Mouse (Mus musculus): Measurements from ENCODE around the gene Npb. TPM values are rescaled to one million over a fixed set of nuclear protein-coding genes. Genes with fewer than 3 reads are reported as not detected.

Npb gene
- total RNA-seq, 1 experiment = 0.94 TPM

DNA sequence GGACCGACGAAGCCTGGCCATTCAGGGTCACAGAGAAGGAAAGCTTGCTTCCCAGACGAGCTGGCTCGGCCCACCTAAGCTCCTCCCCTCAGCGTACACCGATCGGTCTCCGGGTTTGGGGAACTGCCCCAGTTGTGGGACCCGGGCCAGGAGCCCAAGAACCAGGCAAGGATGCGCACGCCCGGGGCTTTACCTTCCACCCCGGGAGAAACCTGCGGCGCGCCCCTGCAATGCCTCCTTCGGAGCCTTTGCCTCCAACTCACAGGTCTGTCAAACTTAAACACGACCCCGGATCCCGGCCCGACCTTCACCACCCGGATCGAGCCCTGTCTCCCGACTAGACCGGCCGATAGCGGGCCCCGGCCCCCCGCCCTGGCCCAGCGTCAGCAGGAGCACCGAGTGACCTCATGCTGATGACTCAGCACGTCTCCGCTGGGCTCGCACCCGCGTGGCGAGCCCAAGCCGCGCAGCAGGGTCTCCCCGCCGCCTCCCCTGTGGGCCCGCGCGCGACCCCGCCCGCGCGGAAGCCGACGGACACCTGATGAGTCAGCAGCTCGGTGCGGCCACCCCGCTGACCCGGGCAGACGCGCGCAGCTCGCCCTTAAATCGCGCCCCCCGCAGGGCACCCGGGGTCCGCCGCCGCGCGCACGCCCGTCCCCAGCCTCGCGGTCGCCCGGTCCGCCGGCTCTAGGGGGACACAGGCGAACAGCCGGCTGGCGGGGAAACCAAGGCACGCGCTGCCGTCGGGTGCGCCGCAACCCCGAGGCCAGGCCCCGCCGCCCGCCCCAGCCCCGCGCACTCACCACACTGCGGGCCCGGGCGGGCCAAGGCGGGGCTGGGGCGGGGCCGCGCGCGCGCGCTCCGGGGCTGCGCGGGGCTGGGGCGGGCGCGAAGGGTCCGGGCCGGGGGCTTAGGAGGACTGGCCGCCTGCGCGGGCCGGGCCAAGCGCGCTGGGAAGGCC, 24.6 kb downstream of the Npb start:
- in situ Hi-C loops (cut with MboI; ENCODE audit: low sequenced_read_pairs in 2 of 2, unreplicated experiment in 2 of 2) = no loop called here
- Histone ChIP-seq H3K27ac (ENCODE audit: insufficient read depth, low read depth, low read length, poor library complexity, severe bottlenecking) (peak overlapping the region; percentile 96), H3K4me1 (ENCODE audit: control insufficient read depth in 2 of 2, insufficient read depth in 2 of 2, low read length in 2 of 2, poor library complexity in 1 of 2) (peaks cover 4 to 35% of the 10 kb centered on the region in 2 experiments), H3K9ac (ENCODE audit: insufficient read depth, low read depth, low read length, poor library complexity, severe bottlenecking) (peak overlapping the region; percentile 98), H3K4me3 (ENCODE audit: insufficient read depth in 1 of 2, low read depth in 1 of 2, low read length in 2 of 2, poor library complexity in 1 of 2, severe bottlenecking in 1 of 2) (peak overlapping the region; percentile 95 to 97), H3K9me3 (ENCODE audit: control insufficient read depth, insufficient read depth, low read depth, low read length) (no peaks in the 10 kb centered on the region), H3K36me3 (ENCODE audit: control insufficient read depth, insufficient read depth, low read length, poor library complexity, severe bottlenecking) (peaks cover 12% of the 10 kb centered on the region)
- TF ChIP-seq ZC3H11A (IDR thresholded peaks at IDR 0.05; ENCODE audit: borderline replicate concordance, low read depth, low read length) (no peak), MAFK (IDR thresholded peaks at IDR 0.05; ENCODE audit: insufficient read depth, low read depth, low read length) (peak; percentile 95)
- DNase-seq (ENCODE audit: low read depth, low spot score) = no peak

DNA sequence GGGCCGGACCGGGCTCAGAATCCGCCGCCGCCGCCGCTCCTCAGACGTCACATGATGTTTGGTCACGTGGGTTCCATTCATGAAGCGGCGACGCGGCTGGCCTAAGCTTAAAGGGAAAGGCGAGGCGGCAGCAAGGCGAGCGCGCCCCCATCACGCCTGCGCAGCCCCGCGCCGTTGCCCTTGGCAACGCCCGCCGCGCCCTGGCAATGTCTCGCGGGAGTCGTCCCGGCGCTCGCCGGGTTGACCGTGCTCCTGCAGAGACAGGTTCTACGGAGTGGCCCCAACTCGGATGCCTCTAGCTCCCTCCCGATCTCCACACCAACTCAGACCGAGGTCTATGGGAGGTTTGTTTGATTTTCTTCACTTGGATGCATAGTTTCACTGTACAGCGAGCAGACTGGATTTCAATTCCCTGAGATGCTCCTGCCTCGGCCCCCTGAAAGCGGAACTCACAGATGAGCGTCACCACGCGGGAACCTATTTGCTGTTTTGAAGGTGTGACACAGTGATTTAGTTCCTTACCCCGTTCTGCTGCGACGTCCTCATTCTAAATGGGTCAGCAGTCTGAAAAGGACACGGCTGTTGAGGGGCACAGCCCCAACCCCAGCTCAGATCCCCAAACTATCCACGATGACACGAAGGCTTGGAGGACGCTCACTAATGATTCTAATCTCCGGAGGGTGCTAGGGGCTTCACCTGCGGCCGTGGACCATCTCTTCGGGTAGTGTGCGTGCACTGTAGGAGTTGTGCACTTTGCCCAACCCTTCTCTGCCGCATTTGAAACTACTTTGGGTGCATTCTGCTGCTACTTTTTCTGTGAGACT, 25.5 kb downstream of the Npb start, which contains the start of gene Mafg:
Gene Mafg, minus strand, starts transcription at position 81 of the 824 bp plus-strand sequence.
- peaks cover 9% of the 10 kb centered on the region for H3K36me3 ChIP-seq (ENCODE audit: control insufficient read depth, insufficient read depth, low read length, poor library complexity, severe bottlenecking)
- TF ChIP-seq CHD2 (IDR thresholded peaks at IDR 0.05; ENCODE audit: low read depth, low read length) = peak; percentile 94
- no peak for TF ChIP-seq ZC3H11A (IDR thresholded peaks at IDR 0.05; ENCODE audit: borderline replicate concordance, low read depth, low read length)
- TF ChIP-seq HCFC1 (IDR thresholded peaks at IDR 0.05; ENCODE audit: borderline replicate concordance, insufficient read depth, low read length) = peak; percentile 66; the same call in 1 of the 2 replicates
- TF ChIP-seq MAFK (IDR thresholded peaks at IDR 0.05; ENCODE audit: insufficient read depth, low read depth, low read length) = no peak
- no peak for TF ChIP-seq ZNF384 (IDR thresholded peaks at IDR 0.05; ENCODE audit: low read depth, low read length)
- H3K4me3 ChIP-seq (ENCODE audit: insufficient read depth in 1 of 2, low read depth in 1 of 2, low read length in 2 of 2, poor library complexity in 1 of 2, severe bottlenecking in 1 of 2) = peak within 1 kb of the TSS; percentile 95 to 97
- DNase-seq (ENCODE audit: low read depth, low spot score) = peak; percentile 91
- H3K27ac ChIP-seq (ENCODE audit: insufficient read depth, low read depth, low read length, poor library complexity, severe bottlenecking) = peak within 1 kb of the TSS; percentile 96
- H3K9ac ChIP-seq (ENCODE audit: insufficient read depth, low read depth, low read length, poor library complexity, severe bottlenecking) = peak within 1 kb of the TSS; percentile 98
- H3K4me1 ChIP-seq (ENCODE audit: control insufficient read depth in 2 of 2, insufficient read depth in 2 of 2, low read length in 2 of 2, poor library complexity in 1 of 2) = peaks cover 4 to 32% of the 10 kb centered on the region in 2 experiments
- no peaks in the 10 kb centered on the region for H3K9me3 ChIP-seq (ENCODE audit: control insufficient read depth, insufficient read depth, low read depth, low read length)
- in situ Hi-C loops (cut with MboI; ENCODE audit: low sequenced_read_pairs in 2 of 2, unreplicated experiment in 2 of 2) = no loop called here

DNA sequence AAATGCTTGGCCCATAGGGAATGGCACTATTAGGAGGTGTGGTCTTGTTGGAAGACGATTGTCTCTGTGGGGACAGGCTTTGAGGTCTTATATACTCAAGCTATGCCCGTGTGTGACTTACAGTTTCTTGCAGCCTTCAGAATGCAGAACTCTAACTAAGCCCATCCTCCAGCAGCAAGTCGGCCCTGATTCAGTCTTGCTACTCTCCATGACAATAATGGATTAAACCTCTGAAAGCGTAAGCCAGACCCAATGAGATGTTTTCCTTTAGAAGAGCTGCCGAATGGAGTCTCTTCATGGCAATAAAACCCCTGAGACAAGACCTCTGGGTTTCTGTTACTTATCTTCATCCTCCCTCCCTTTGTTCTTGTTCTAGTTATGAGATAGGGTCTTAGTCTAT, 26.5 kb downstream of the Npb start:
- peaks cover 4 to 23% of the 10 kb centered on the region in 2 experiments for H3K4me1 ChIP-seq (ENCODE audit: control insufficient read depth in 2 of 2, insufficient read depth in 2 of 2, low read length in 2 of 2, poor library complexity in 1 of 2)
- H3K9ac ChIP-seq (ENCODE audit: insufficient read depth, low read depth, low read length, poor library complexity, severe bottlenecking) = no peak overlapping the region; the same call in 1 of the 2 replicates
- in situ Hi-C loops (cut with MboI; ENCODE audit: low sequenced_read_pairs in 2 of 2, unreplicated experiment in 2 of 2) = no loop called here
- no peaks in the 10 kb centered on the region for H3K9me3 ChIP-seq (ENCODE audit: control insufficient read depth, insufficient read depth, low read depth, low read length)
- peaks cover 3% of the 10 kb centered on the region; the same call in 1 of the 2 replicates for H3K36me3 ChIP-seq (ENCODE audit: control insufficient read depth, insufficient read depth, low read length, poor library complexity, severe bottlenecking)
- DNase-seq (ENCODE audit: low read depth, low spot score) = no peak
- H3K4me3 ChIP-seq (ENCODE audit: insufficient read depth in 1 of 2, low read depth in 1 of 2, low read length in 2 of 2, poor library complexity in 1 of 2, severe bottlenecking in 1 of 2) = peak overlapping the region; percentile 80 to 97; a peak in 3 of 4 replicates
- TF ChIP-seq MAFK (IDR thresholded peaks at IDR 0.05; ENCODE audit: insufficient read depth, low read depth, low read length) = no peak
- no peak for TF ChIP-seq ZNF384 (IDR thresholded peaks at IDR 0.05; ENCODE audit: low read depth, low read length)
- no peak for TF ChIP-seq ZC3H11A (IDR thresholded peaks at IDR 0.05; ENCODE audit: borderline replicate concordance, low read depth, low read length)
- no peak for TF ChIP-seq CHD2 (IDR thresholded peaks at IDR 0.05; ENCODE audit: low read depth, low read length)
- no peak for TF ChIP-seq HCFC1 (IDR thresholded peaks at IDR 0.05; ENCODE audit: borderline replicate concordance, insufficient read depth, low read length)
- no peak overlapping the region for H3K27ac ChIP-seq (ENCODE audit: insufficient read depth, low read depth, low read length, poor library complexity, severe bottlenecking)

DNA sequence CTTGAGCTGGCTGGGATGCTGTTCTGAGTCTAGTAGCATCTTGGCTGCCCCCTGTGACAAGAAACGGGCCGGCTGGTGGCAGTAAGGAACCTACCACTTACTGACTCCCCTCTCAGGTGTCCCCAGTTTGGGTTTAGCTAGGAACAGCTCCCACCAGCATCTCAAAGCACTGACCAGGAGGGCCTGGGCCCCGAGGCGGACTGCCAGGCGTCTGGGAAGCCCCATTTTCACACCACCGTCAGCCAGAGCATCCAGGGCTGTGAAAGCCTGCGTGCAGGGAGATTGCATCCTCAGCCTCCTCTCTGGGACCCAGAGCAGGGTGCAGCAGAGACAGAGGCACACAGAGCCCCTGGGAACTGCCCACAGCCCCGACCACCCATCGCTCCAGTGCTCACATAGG, 33.0 kb downstream of the Npb start:
- Histone ChIP-seq H3K4me3 (ENCODE audit: insufficient read depth in 1 of 2, low read depth in 1 of 2, low read length in 2 of 2, poor library complexity in 1 of 2, severe bottlenecking in 1 of 2) (peak overlapping the region in 1 of 2 experiments; percentile 9; a peak in 1 of 4 replicates), H3K27ac (ENCODE audit: insufficient read depth, low read depth, low read length, poor library complexity, severe bottlenecking) (no peak overlapping the region), H3K9ac (ENCODE audit: insufficient read depth, low read depth, low read length, poor library complexity, severe bottlenecking) (peak overlapping the region; percentile 2; the same call in 1 of the 2 replicates), H3K36me3 (ENCODE audit: control insufficient read depth, insufficient read depth, low read length, poor library complexity, severe bottlenecking) (peaks cover 3% of the 10 kb centered on the region; the same call in 1 of the 2 replicates), H3K9me3 (ENCODE audit: control insufficient read depth, insufficient read depth, low read depth, low read length) (no peaks in the 10 kb centered on the region), H3K4me1 (ENCODE audit: control insufficient read depth in 2 of 2, insufficient read depth in 2 of 2, low read length in 2 of 2, poor library complexity in 1 of 2) (peaks cover 0 to 19% of the 10 kb centered on the region in 2 experiments; a peak in 2 of 4 replicates)
- no peak for TF ChIP-seq HCFC1 (IDR thresholded peaks at IDR 0.05; ENCODE audit: borderline replicate concordance, insufficient read depth, low read length)
- no peak for TF ChIP-seq ZC3H11A (IDR thresholded peaks at IDR 0.05; ENCODE audit: borderline replicate concordance, low read depth, low read length)
- no peak for TF ChIP-seq CHD2 (IDR thresholded peaks at IDR 0.05; ENCODE audit: low read depth, low read length)
- TF ChIP-seq ZNF384 (IDR thresholded peaks at IDR 0.05; ENCODE audit: low read depth, low read length) = no peak
- TF ChIP-seq MAFK (IDR thresholded peaks at IDR 0.05; ENCODE audit: insufficient read depth, low read depth, low read length) = no peak
- in situ Hi-C loops (cut with MboI; ENCODE audit: low sequenced_read_pairs in 2 of 2, unreplicated experiment in 2 of 2) = no loop called here
- no peak for DNase-seq (ENCODE audit: low read depth, low spot score)
